Mouse (Mus musculus) inflammation-experienced regulatory T-cells, adult 6 months (primary cell): Measurements from ENCODE around the gene Prdm16. TPM values are rescaled to one million over a fixed set of nuclear protein-coding genes. Genes with fewer than 3 reads are reported as not detected.

ENCODE experiments used
- polyA plus RNA-seq, 3 experiments: library from polyadenylated mRNA; unstranded; fragments of 100-300 nt; shearing (Covaris generic); gene quantifications; one replicate each; pipeline ENCODE4 v1.2.1; 2017

The Prdm16 gene
- polyA plus RNA-seq, 3 experiments from 2014 or later, result 0.58 to 5.2 (median 0.91) TPM

Other genes with a start within 250 kb of the Prdm16 start
- gene Actrt2, start 31.0 kb upstream of the Prdm16 start, polyA plus RNA-seq, result not detected
- not detected for gene Ttc34, start 200.6 kb upstream of the Prdm16 start, polyA plus RNA-seq
- not detected for gene Mmel1, start 232.7 kb upstream of the Prdm16 start, polyA plus RNA-seq